ENCODE assay signal across 18 mouse cellular contexts in genomic region chr2:85161638-85162093, GRCm38 (mm10). TPM values are rescaled to one million over a fixed set of nuclear protein-coding genes. Genes with fewer than 3 reads are reported as not detected.
DNase-seq lines count a peak whose midpoint lies in the region; ATAC-seq and TF ChIP-seq lines count a peak whose summit lies in the region.
"Had no signal": no experiment of that assay in that cellular context is flagged by ENCODE, and none has a peak within 500 bp of the region (broad histone marks: within the 10 kb centered on the region; RNA-seq: fewer than 3 reads in every experiment).

No protein-coding gene starts in this region.

- no peak for TF ChIP-seq CTCF in stomach, postnatal 0 days (IDR thresholded peaks at IDR 0.05; ENCODE audit: low read depth)

- DNase-seq in stomach, postnatal 0 days (ENCODE audit: low spot score), result no peak
- peak; percentile 64 for DNase-seq in midbrain, embryonic 14.5 days
- DNase-seq in right cerebral cortex, postnatal 14 days, result no peak
- DNase-seq in embryonic facial prominence, embryonic 10.5 days (ENCODE audit: low spot score), result no peak
- no peak for DNase-seq in adrenal gland, postnatal 4 days (ENCODE audit: low spot score in 2 of 2)
- DNase-seq: B cell, adult 2 months; cerebellum, adult 8-10 months; kidney, postnatal 10 days; liver, postnatal 0 days; right cerebral cortex, postnatal 25 days; thymus, postnatal 36 days had no signal

- H3K27me3 ChIP-seq in stomach, embryonic 16.5 days (ENCODE audit: control insufficient read depth, insufficient read depth, low read length), result no peaks in the 10 kb centered on the region
- no peaks in the 10 kb centered on the region for H3K27me3 ChIP-seq in stomach, postnatal 0 days (ENCODE audit: control insufficient read depth, insufficient read depth, low read length)
- no peaks in the 10 kb centered on the region for H3K27me3 ChIP-seq in hindbrain, embryonic 13.5 days
- no peaks in the 10 kb centered on the region for H3K27me3 ChIP-seq in midbrain, embryonic 14.5 days (ENCODE audit: control insufficient read depth, insufficient read depth, low read length)
- H3K27me3 ChIP-seq in kidney, embryonic 14.5 days (ENCODE audit: control insufficient read depth, insufficient read depth, low read length), result no peaks in the 10 kb centered on the region
- H3K27me3 ChIP-seq in embryonic facial prominence, embryonic 10.5 days (replicated peaks; ENCODE audit: low read depth, poor library complexity, severe bottlenecking), result no peaks in the 10 kb centered on the region
- H3K27me3 ChIP-seq: embryonic facial prominence, embryonic 15.5 days; limb, embryonic 12.5 days had no signal

- no peak for TF ChIP-seq EP300 in stomach, postnatal 0 days (optimal IDR thresholded peaks at IDR 0.05)

- H3K4me3 ChIP-seq in stomach, embryonic 16.5 days (replicated peaks; ENCODE audit: low read length), result no peak overlapping the region
- H3K4me3 ChIP-seq in stomach, postnatal 0 days (ENCODE audit: low read depth, low read length), result no peak overlapping the region
- no peak overlapping the region for H3K4me3 ChIP-seq in hindbrain, embryonic 13.5 days
- H3K4me3 ChIP-seq in midbrain, embryonic 14.5 days (replicated peaks; ENCODE audit: low read depth, low read length), result no peak overlapping the region
- H3K4me3 ChIP-seq in kidney, embryonic 14.5 days (ENCODE audit: low read length), result no peak overlapping the region
- H3K4me3 ChIP-seq in embryonic facial prominence, embryonic 10.5 days, result no peak overlapping the region
- H3K4me3 ChIP-seq: embryonic facial prominence, embryonic 15.5 days; limb, embryonic 12.5 days had no signal

- no peaks in the 10 kb centered on the region for H3K4me1 ChIP-seq in stomach, embryonic 16.5 days (ENCODE audit: control insufficient read depth, insufficient read depth, low read length)
- no peaks in the 10 kb centered on the region for H3K4me1 ChIP-seq in stomach, postnatal 0 days (replicated peaks; ENCODE audit: control insufficient read depth, insufficient read depth)
- peaks cover 16% of the 10 kb centered on the region for H3K4me1 ChIP-seq in hindbrain, embryonic 13.5 days (replicated peaks)
- peaks cover 12% of the 10 kb centered on the region for H3K4me1 ChIP-seq in midbrain, embryonic 14.5 days (ENCODE audit: control insufficient read depth, insufficient read depth, low read length)
- H3K4me1 ChIP-seq in kidney, embryonic 14.5 days (ENCODE audit: control insufficient read depth, insufficient read depth, low read length), result peaks cover 13% of the 10 kb centered on the region; the same call in 1 of the 2 replicates
- peaks cover 25% of the 10 kb centered on the region for H3K4me1 ChIP-seq in embryonic facial prominence, embryonic 10.5 days
- H3K4me1 ChIP-seq: limb, embryonic 12.5 days had no signal

- ATAC-seq in stomach, embryonic 16.5 days (ENCODE audit: insufficient read depth, low FRiP score), result no peak
- no peak for ATAC-seq in stomach, postnatal 0 days (ENCODE audit: low FRiP score, low TSS enrichment)
- peak; percentile 57 for ATAC-seq in hindbrain, embryonic 13.5 days (ENCODE audit: low FRiP score)
- peak; percentile 32; the same call in 1 of the 2 replicates for ATAC-seq in midbrain, embryonic 14.5 days (ENCODE audit: low FRiP score, low TSS enrichment)
- no peak for ATAC-seq in kidney, embryonic 14.5 days (ENCODE audit: low FRiP score, low TSS enrichment)
- ATAC-seq: liver, postnatal 0 days had no signal

- H3K27ac ChIP-seq in stomach, embryonic 16.5 days (ENCODE audit: low read length), result 0 out of 2 replicates have a peak overlapping the region, but pooled peaks have one; percentile 1
- no peak overlapping the region for H3K27ac ChIP-seq in stomach, postnatal 0 days (replicated peaks)
- peak overlapping the region; percentile 64; the same call in 1 of the 2 replicates for H3K27ac ChIP-seq in hindbrain, embryonic 13.5 days
- peak overlapping the region; percentile 41; the same call in 1 of the 2 replicates for H3K27ac ChIP-seq in midbrain, embryonic 14.5 days (replicated peaks; ENCODE audit: low read depth, low read length)
- no peak overlapping the region for H3K27ac ChIP-seq in kidney, embryonic 14.5 days (ENCODE audit: low read depth, low read length)
- no peak overlapping the region for H3K27ac ChIP-seq in embryonic facial prominence, embryonic 10.5 days (replicated peaks)
- H3K27ac ChIP-seq: embryonic facial prominence, embryonic 15.5 days; limb, embryonic 12.5 days had no signal

- no peaks in the 10 kb centered on the region for H3K9me3 ChIP-seq in stomach, embryonic 16.5 days (replicated peaks; ENCODE audit: control insufficient read depth, low read length)
- H3K9me3 ChIP-seq in stomach, postnatal 0 days (ENCODE audit: control insufficient read depth, low read length), result no peaks in the 10 kb centered on the region
- H3K9me3 ChIP-seq in hindbrain, embryonic 13.5 days, result no peaks in the 10 kb centered on the region
- no peaks in the 10 kb centered on the region for H3K9me3 ChIP-seq in midbrain, embryonic 14.5 days (ENCODE audit: control insufficient read depth, low read length)
- no peaks in the 10 kb centered on the region for H3K9me3 ChIP-seq in kidney, embryonic 14.5 days (ENCODE audit: control insufficient read depth, low read length)
- H3K9me3 ChIP-seq in embryonic facial prominence, embryonic 10.5 days, result no peaks in the 10 kb centered on the region
- H3K9me3 ChIP-seq: embryonic facial prominence, embryonic 15.5 days; limb, embryonic 12.5 days had no signal

- H3K9ac ChIP-seq in stomach, embryonic 16.5 days (ENCODE audit: low read length), result no peak overlapping the region
- H3K9ac ChIP-seq in stomach, postnatal 0 days (ENCODE audit: low read length), result no peak overlapping the region
- no peak overlapping the region for H3K9ac ChIP-seq in hindbrain, embryonic 13.5 days
- no peak overlapping the region for H3K9ac ChIP-seq in midbrain, embryonic 14.5 days (replicated peaks; ENCODE audit: low read length)
- no peak overlapping the region for H3K9ac ChIP-seq in kidney, embryonic 14.5 days (ENCODE audit: low read depth, low read length)
- H3K9ac ChIP-seq: embryonic facial prominence, embryonic 15.5 days; limb, embryonic 12.5 days; liver, postnatal 0 days had no signal

- 32% methylated on average over 1 of the region's 1 CpGs for WGBS in stomach, embryonic 16.5 days
- 26% methylated on average over 1 of the region's 1 CpGs for WGBS in stomach, postnatal 0 days
- 0% methylated on average over 1 of the region's 1 CpGs for WGBS in hindbrain, embryonic 13.5 days
- WGBS in midbrain, embryonic 14.5 days, result 0% methylated on average over 1 of the region's 1 CpGs
- 15% methylated on average over 1 of the region's 1 CpGs for WGBS in kidney, embryonic 14.5 days
- WGBS in embryonic facial prominence, embryonic 10.5 days, result 14% methylated on average over 1 of the region's 1 CpGs

- no peaks in the 10 kb centered on the region for H3K36me3 ChIP-seq in stomach, embryonic 16.5 days (ENCODE audit: control insufficient read depth, insufficient read depth, low read length)
- H3K36me3 ChIP-seq in stomach, postnatal 0 days (ENCODE audit: control insufficient read depth, insufficient read depth, low read length), result no peaks in the 10 kb centered on the region
- no peaks in the 10 kb centered on the region for H3K36me3 ChIP-seq in hindbrain, embryonic 13.5 days
- no peaks in the 10 kb centered on the region for H3K36me3 ChIP-seq in midbrain, embryonic 14.5 days (ENCODE audit: control insufficient read depth, insufficient read depth, low read length)
- no peaks in the 10 kb centered on the region for H3K36me3 ChIP-seq in kidney, embryonic 14.5 days (ENCODE audit: control insufficient read depth, insufficient read depth, low read length)
- no peaks in the 10 kb centered on the region for H3K36me3 ChIP-seq in embryonic facial prominence, embryonic 10.5 days (replicated peaks)
- H3K36me3 ChIP-seq: embryonic facial prominence, embryonic 15.5 days; limb, embryonic 12.5 days had no signal

- no peak overlapping the region for H3K4me2 ChIP-seq in stomach, embryonic 16.5 days (ENCODE audit: low read depth, low read length)
- H3K4me2 ChIP-seq in stomach, postnatal 0 days (replicated peaks; ENCODE audit: low read depth), result no peak overlapping the region
- H3K4me2 ChIP-seq in hindbrain, embryonic 13.5 days, result no peak overlapping the region
- H3K4me2 ChIP-seq in midbrain, embryonic 14.5 days (ENCODE audit: low read length), result no peak overlapping the region
- H3K4me2 ChIP-seq in kidney, embryonic 14.5 days (replicated peaks; ENCODE audit: low read depth, low read length), result no peak overlapping the region
- H3K4me2 ChIP-seq: embryonic facial prominence, embryonic 15.5 days; heart, embryonic 11.5 days; limb, embryonic 12.5 days had no signal

RNA-seq across cellular contexts. Expression of gene Aplnr, which starts 25.6 kb away (rescaled TPM):
- 75.8 and 81.7 TPM in 2 replicates for polyA plus RNA-seq in stomach, embryonic 16.5 days (2015; fragmentation: Nextera tagmentation; extraction: Ambion mirVana)
- 25.1 and 28.0 TPM in 2 replicates for polyA plus RNA-seq in stomach, postnatal 0 days (2015; fragmentation: Nextera tagmentation; extraction: Ambion mirVana)
- 31.7 and 39.0 TPM in 2 replicates for polyA plus RNA-seq in hindbrain, embryonic 13.5 days (2015; fragmentation: Nextera tagmentation; extraction: Ambion mirVana)
- 10.7 and 27.7 TPM in 2 replicates for polyA plus RNA-seq in midbrain, embryonic 14.5 days (2014; fragmentation: Nextera tagmentation; extraction: Ambion mirVana)
- polyA plus RNA-seq in kidney, embryonic 14.5 days (2014; fragmentation: Nextera tagmentation; extraction: Ambion mirVana), result 54.0 and 67.7 TPM in 2 replicates
- polyA plus RNA-seq in embryonic facial prominence, embryonic 10.5 days (2016; fragmentation: Nextera tagmentation; extraction: Ambion mirVana), result 40.2 and 42.2 TPM in 2 replicates
- 10 to 100 TPM; 94.0 to 99.4 TPM for total RNA-seq in adrenal gland, postnatal 4 days (2021)
- total RNA-seq: hematopoietic stem cell, adult 5-6 weeks had no signal

RNA-seq across cellular contexts. Expression of gene Lrrc55, which starts 35.3 kb away (rescaled TPM):
- 3.0 and 4.2 TPM in 2 replicates for polyA plus RNA-seq in stomach, embryonic 16.5 days (2015; fragmentation: Nextera tagmentation; extraction: Ambion mirVana)
- polyA plus RNA-seq in stomach, postnatal 0 days (2015; fragmentation: Nextera tagmentation; extraction: Ambion mirVana), result 1.1 and 1.2 TPM in 2 replicates
- polyA plus RNA-seq in hindbrain, embryonic 13.5 days (2015; fragmentation: Nextera tagmentation; extraction: Ambion mirVana), result 6.9 and 7.7 TPM in 2 replicates
- polyA plus RNA-seq in midbrain, embryonic 14.5 days (2014; fragmentation: Nextera tagmentation; extraction: Ambion mirVana), result 9.6 and 13.8 TPM in 2 replicates
- polyA plus RNA-seq in kidney, embryonic 14.5 days (2014; fragmentation: Nextera tagmentation; extraction: Ambion mirVana), result 0.39 and 0.47 TPM in 2 replicates
- polyA plus RNA-seq in embryonic facial prominence, embryonic 10.5 days (2016; fragmentation: Nextera tagmentation; extraction: Ambion mirVana), result 0.32 and 0.60 TPM in 2 replicates
- 10 to 100 TPM; 13.2 to 14.9 TPM for total RNA-seq in adrenal gland, postnatal 4 days (2021)
- total RNA-seq: hematopoietic stem cell, adult 5-6 weeks had no signal

Comparison
In these comparisons a context has a peak if more than half of its experiments do, and no peak if none do; other contexts are left out.
1. H3K27ac ChIP-seq: peak in stomach, embryonic 16.5 days (single experiment), hindbrain, embryonic 13.5 days (single experiment) and midbrain, embryonic 14.5 days (single experiment); none in stomach, postnatal 0 days (single experiment), kidney, embryonic 14.5 days (single experiment) and embryonic facial prominence, embryonic 10.5 days (single experiment).
2. ATAC-seq: peak in hindbrain, embryonic 13.5 days (single experiment) and midbrain, embryonic 14.5 days (single experiment); none in stomach, embryonic 16.5 days (single experiment), stomach, postnatal 0 days (single experiment) and kidney, embryonic 14.5 days (single experiment).